In genomic region chr6:129266438-129267022, GRCm38 (mm10) we compare ENCODE assay signal across 29 mouse cellular contexts. TPM values are rescaled to one million over a fixed set of nuclear protein-coding genes. Genes with fewer than 3 reads are reported as not detected.
"Had no signal": no experiment of that assay in that cellular context is flagged by ENCODE, and none has a peak within 500 bp of the region (broad histone marks: within the 10 kb centered on the region; RNA-seq: fewer than 3 reads in every experiment).

No protein-coding gene starts in this region.

- H3K27me3 ChIP-seq: embryonic facial prominence, embryonic 12.5 days; embryonic facial prominence, embryonic 13.5 days; embryonic facial prominence, embryonic 15.5 days; forebrain, embryonic 12.5 days; forebrain, embryonic 13.5 days; forebrain, embryonic 15.5 days had no signal

- H3K4me3 ChIP-seq: embryonic facial prominence, embryonic 10.5 days; embryonic facial prominence, embryonic 12.5 days; embryonic facial prominence, embryonic 13.5 days; embryonic facial prominence, embryonic 15.5 days; erythroblast, embryonic 14.5 days; forebrain, embryonic 10.5 days; forebrain, embryonic 12.5 days; forebrain, embryonic 13.5 days; forebrain, embryonic 15.5 days; gastrocnemius, adult 2 months; heart, adult 2 months had no signal

- H3K4me2 ChIP-seq: embryonic facial prominence, embryonic 12.5 days; embryonic facial prominence, embryonic 13.5 days; embryonic facial prominence, embryonic 15.5 days; forebrain, embryonic 12.5 days; forebrain, embryonic 13.5 days; forebrain, embryonic 15.5 days had no signal

- H3K36me3 ChIP-seq: embryonic facial prominence, embryonic 10.5 days; embryonic facial prominence, embryonic 12.5 days; embryonic facial prominence, embryonic 13.5 days; embryonic facial prominence, embryonic 15.5 days; forebrain, embryonic 10.5 days; forebrain, embryonic 12.5 days; forebrain, embryonic 15.5 days had no signal

- ATAC-seq: forebrain, embryonic 13.5 days; forebrain, embryonic 14.5 days; forebrain, embryonic 15.5 days; forebrain, embryonic 16.5 days; forebrain, postnatal 0 days had no signal

- H3K27ac ChIP-seq: embryonic facial prominence, embryonic 10.5 days; embryonic facial prominence, embryonic 12.5 days; embryonic facial prominence, embryonic 13.5 days; embryonic facial prominence, embryonic 15.5 days; forebrain, embryonic 10.5 days; forebrain, embryonic 12.5 days; forebrain, embryonic 13.5 days; forebrain, embryonic 15.5 days; gastrocnemius, adult 2 months; heart, adult 2 months had no signal

- H3K9me3 ChIP-seq: embryonic facial prominence, embryonic 10.5 days; embryonic facial prominence, embryonic 12.5 days; embryonic facial prominence, embryonic 13.5 days; embryonic facial prominence, embryonic 15.5 days; forebrain, embryonic 10.5 days; forebrain, embryonic 12.5 days; forebrain, embryonic 13.5 days; forebrain, embryonic 15.5 days had no signal

- H3K9ac ChIP-seq: embryonic facial prominence, embryonic 12.5 days; embryonic facial prominence, embryonic 13.5 days; embryonic facial prominence, embryonic 15.5 days; forebrain, embryonic 12.5 days; forebrain, embryonic 13.5 days; forebrain, embryonic 15.5 days; forebrain, postnatal 0 days had no signal

- DNase-seq: cerebellum, adult 9-11 months; cerebellum, postnatal 10 days; cerebellum, postnatal 14 days; cerebellum, postnatal 25 days; cerebellum, postnatal 36 days; embryo, embryonic 11 days; forebrain, postnatal 0 days; gastrocnemius, adult 2 months; gastrocnemius, postnatal 10 days; gastrocnemius, postnatal 14 days; gastrocnemius, postnatal 25 days; gastrocnemius, postnatal 36 days; heart, adult 11 months; heart, adult 18-20 months; heart, adult 2 months had no signal

- H3K4me1 ChIP-seq: embryonic facial prominence, embryonic 10.5 days; embryonic facial prominence, embryonic 12.5 days; embryonic facial prominence, embryonic 13.5 days; embryonic facial prominence, embryonic 15.5 days; forebrain, embryonic 10.5 days; forebrain, embryonic 12.5 days; forebrain, embryonic 13.5 days; forebrain, embryonic 15.5 days had no signal

RNA-seq across cellular contexts. Expression of gene Cd69, which starts 8.7 kb away (rescaled TPM):
- total RNA-seq: forebrain, postnatal 0 days; gastrocnemius, adult 2 months; gastrocnemius, adult 8-10 months; gastrocnemius, postnatal 14 days had no signal
- polyA plus RNA-seq: cortical plate, adult 2 months; embryonic facial prominence, embryonic 10.5 days; embryonic facial prominence, embryonic 12.5 days; embryonic facial prominence, embryonic 13.5 days; forebrain, embryonic 11.5 days; forebrain, embryonic 12.5 days; forebrain, embryonic 13.5 days; forebrain, embryonic 14.5 days; forebrain, embryonic 15.5 days; forebrain, embryonic 16.5 days had no signal
